Mouse (Mus musculus) C2C12 (cell line): ENCODE data around the gene Inpp5b.

Experiments used
- CTCF ChIP-seq: IDR thresholded peaks from one replicate; pipeline ENCODE4 v1.5.1; 2011; ENCODE audit not compliant: control insufficient read depth, insufficient read depth, insufficient read length
- MAX ChIP-seq: IDR thresholded peaks from one replicate; pipeline ENCODE4 v1.6.1; 2011; ENCODE audit warnings: mild to moderate bottlenecking, control low read depth
- MYOD1 ChIP-seq: IDR thresholded peaks from one replicate; pipeline ENCODE4 v1.6.1; 2011; ENCODE audit warnings: low read depth; ENCODE audit not compliant: control insufficient read depth, insufficient read length
- MYOG ChIP-seq: IDR thresholded peaks from one replicate; pipeline ENCODE4 v1.6.1; 2011; ENCODE audit not compliant: control insufficient read depth, insufficient read length; ENCODE audit errors: extremely low read depth
- USF1 ChIP-seq: IDR thresholded peaks from one replicate; pipeline ENCODE4 v1.6.1; 2011; ENCODE audit warnings: low read depth, mild to moderate bottlenecking, control low read depth, moderate library complexity

- no peak for TF ChIP-seq CTCF
- no peak for TF ChIP-seq USF1
- TF ChIP-seq MYOD1 = no peak
- TF ChIP-seq MYOG = no peak
- no peak for TF ChIP-seq MAX
Measured at GRCm38 (mm10) chr4:124824967-124825366, 83.3 kb downstream of the Inpp5b start.
